Mouse (Mus musculus): ENCODE measurements at regions not wholly inside any gene's neighbourhood (a gene's known extent, or its start where the extent isn't known, plus 50 kb on each side); places are given as distances from the start of the nearest gene placed in this dataset.

GRCm38 (mm10) chr12:106514057-106514456 lies 504.0 kb downstream of the Vrk1 start:
- no peak for DNase-seq

GRCm38 (mm10) chr12:106515257-106515788 lies 505.3 kb downstream of the Vrk1 start:
- no peak for DNase-seq

- no peak for DNase-seq
These were observed 509.1 kb downstream of the Vrk1 start for GRCm38 (mm10) chr12:106519141-106519540.

GRCm38 (mm10) chr12:106524411-106524810 lies 514.4 kb downstream of the Vrk1 start:
- DNase-seq, result no peak

- no peak for DNase-seq
These were observed 517.1 kb downstream of the Vrk1 start for GRCm38 (mm10) chr12:106527116-106527515.

GRCm38 (mm10) chr12:106527699-106528434 lies 517.8 kb downstream of the Vrk1 start:
- no peak for DNase-seq

GRCm38 (mm10) chr12:106528521-106528920 lies 518.5 kb downstream of the Vrk1 start:
- no peak for DNase-seq

- DNase-seq, result no peak
These were observed 519.1 kb downstream of the Vrk1 start for GRCm38 (mm10) chr12:106529175-106529574.

- DNase-seq, result no peak
These were observed 525.1 kb downstream of the Vrk1 start for GRCm38 (mm10) chr12:106535086-106535485.

- DNase-seq, result no peak
These were observed 525.7 kb downstream of the Vrk1 start for GRCm38 (mm10) chr12:106535628-106536288.

- DNase-seq, result no peak
These were observed 526.2 kb downstream of the Vrk1 start for GRCm38 (mm10) chr12:106536289-106536636.

GRCm38 (mm10) chr12:106540003-106540402 lies 530.0 kb downstream of the Vrk1 start:
- DNase-seq, result no peak

GRCm38 (mm10) chr12:106559566-106559965 lies 549.5 kb downstream of the Vrk1 start:
- no peak for DNase-seq

GRCm38 (mm10) chr12:106565263-106565681 lies 555.2 kb downstream of the Vrk1 start:
- DNase-seq, result no peak

- DNase-seq, result no peak
These were observed 556.3 kb downstream of the Vrk1 start for GRCm38 (mm10) chr12:106566361-106566760.

GRCm38 (mm10) chr12:106567116-106567515 lies 557.1 kb downstream of the Vrk1 start:
- no peak for DNase-seq

- DNase-seq, result no peak
These were observed 558.6 kb downstream of the Vrk1 start for GRCm38 (mm10) chr12:106568541-106569085.

- no peak for DNase-seq
These were observed 562.9 kb downstream of the Vrk1 start for GRCm38 (mm10) chr12:106572956-106573355.

- no peak for DNase-seq
These were observed 572.7 kb downstream of the Vrk1 start for GRCm38 (mm10) chr12:106582760-106583159.

GRCm38 (mm10) chr12:106585626-106586025 lies 575.6 kb downstream of the Vrk1 start:
- DNase-seq, result no peak

GRCm38 (mm10) chr12:106592686-106593085 lies 582.7 kb downstream of the Vrk1 start:
- DNase-seq, result no peak

- DNase-seq, result no peak
These were observed 587.6 kb downstream of the Vrk1 start for GRCm38 (mm10) chr12:106597636-106598035.

GRCm38 (mm10) chr12:106607240-106607639 lies 597.2 kb downstream of the Vrk1 start:
- no peak for DNase-seq

All from lung, postnatal 4 days (tissue).